Mouse (Mus musculus): ENCODE data around the gene Aim2. TPM values are rescaled to one million over a fixed set of nuclear protein-coding genes. Genes with fewer than 3 reads are reported as not detected.

The Aim2 gene
- total RNA-seq, 2 experiments from 2014 or later: 17.9 to 18.1 TPM

DNA sequence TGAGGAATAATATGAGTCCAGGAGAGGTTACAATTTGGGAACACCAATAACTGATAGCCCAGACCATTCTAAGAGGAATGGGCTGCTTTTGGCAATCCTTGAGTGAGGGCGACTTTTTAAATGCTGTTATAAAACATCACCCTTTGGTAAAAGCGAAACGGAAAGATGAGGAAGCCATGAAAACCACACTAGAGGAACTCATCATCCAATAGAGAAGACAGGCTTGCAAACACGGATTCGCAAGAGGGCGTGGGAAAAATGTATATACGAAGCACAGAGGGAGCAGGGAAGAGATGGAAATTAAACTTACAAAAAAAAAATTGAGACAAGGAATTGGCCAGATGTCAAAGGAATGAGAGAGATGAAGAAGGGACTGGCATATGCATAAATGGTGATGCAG, 23.3 kb downstream of the Aim2 start:
- ATAC-seq (replicated peaks; ENCODE audit: low FRiP score, low TSS enrichment, poor library complexity, severe bottlenecking): no peak

DNA sequence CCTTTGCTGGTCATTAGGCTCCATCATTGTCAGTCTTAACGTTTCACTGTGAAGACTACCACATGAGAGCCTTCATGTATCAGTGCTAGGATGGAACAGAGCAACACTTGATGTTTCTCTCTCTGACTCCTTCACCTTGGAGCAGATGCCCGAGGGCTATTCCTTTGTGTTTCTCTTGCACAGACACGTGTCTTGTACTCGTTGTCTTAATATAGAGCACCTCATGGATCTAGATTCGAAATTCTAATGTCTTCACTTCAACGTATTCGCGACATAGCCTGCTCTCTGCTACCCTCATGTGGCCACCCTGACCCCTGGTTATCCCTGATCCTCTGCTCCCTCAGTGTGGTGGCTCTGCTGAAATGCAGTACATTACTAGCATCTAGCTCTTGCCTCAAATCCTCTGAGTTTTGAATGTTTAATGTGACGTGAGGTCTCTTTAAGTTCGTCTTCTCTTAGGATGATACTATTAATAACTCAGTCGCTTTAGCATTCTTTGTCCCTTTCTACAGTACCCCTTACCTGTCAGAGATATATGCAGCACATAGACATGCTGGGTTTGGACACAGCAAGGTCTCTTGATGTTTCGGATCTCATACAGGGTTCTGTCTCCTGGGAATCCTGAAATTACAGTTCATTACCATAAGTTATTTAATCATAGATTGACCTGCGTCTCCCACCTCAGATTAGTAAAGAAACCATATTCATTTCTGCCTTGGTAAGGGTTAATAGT, 26.9 kb downstream of the Aim2 start:
- peak; percentile 97 for ATAC-seq (replicated peaks; ENCODE audit: low FRiP score, low TSS enrichment, poor library complexity, severe bottlenecking)

GRCm38 (mm10) chr1:173381436-173381835, 30.8 kb downstream of the Aim2 start:
- no peak for ATAC-seq (replicated peaks; ENCODE audit: low FRiP score, low TSS enrichment, poor library complexity, severe bottlenecking)

GRCm38 (mm10) chr1:173389431-173389830, 38.8 kb downstream of the Aim2 start:
- no peak for ATAC-seq (replicated peaks; ENCODE audit: low FRiP score, low TSS enrichment, poor library complexity, severe bottlenecking)

GRCm38 (mm10) chr1:173389901-173390401, 39.3 kb downstream of the Aim2 start:
- ATAC-seq (replicated peaks; ENCODE audit: low FRiP score, low TSS enrichment, poor library complexity, severe bottlenecking): no peak

GRCm38 (mm10) chr1:173391754-173392153, 41.1 kb downstream of the Aim2 start:
- no peak for ATAC-seq (replicated peaks; ENCODE audit: low FRiP score, low TSS enrichment, poor library complexity, severe bottlenecking)

DNA sequence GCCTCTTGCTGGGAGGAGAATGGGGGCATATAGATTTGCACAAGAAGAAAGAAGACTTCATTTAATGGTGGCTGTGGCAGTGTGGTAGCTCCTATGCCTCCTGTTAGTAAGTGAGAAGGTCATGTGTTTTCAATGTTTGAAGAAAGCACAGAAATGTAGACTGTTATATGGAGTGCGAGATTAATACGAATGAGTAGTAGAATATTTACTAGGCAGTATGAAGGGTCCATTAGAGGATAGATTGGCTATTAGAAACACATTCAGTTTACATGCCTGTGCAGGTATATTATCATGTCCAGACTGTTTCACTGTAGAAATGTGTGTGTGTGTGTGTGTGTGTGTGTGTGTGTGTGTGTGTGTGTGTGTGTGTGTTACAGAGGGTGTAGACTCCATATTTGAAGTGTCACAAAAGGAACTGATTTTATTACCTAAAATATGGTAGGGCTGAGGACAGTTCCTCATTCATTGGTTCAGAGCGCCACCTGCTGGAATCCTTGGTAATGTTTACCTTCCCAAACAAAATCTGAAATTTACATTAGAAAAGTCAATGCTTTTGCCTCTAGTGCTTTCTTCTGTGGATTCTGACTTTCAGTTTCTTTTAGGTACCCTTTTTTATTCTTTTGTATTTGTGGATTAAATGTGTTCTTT, 47.8 kb downstream of the Aim2 start:
- peak; percentile 77 for ATAC-seq (replicated peaks; ENCODE audit: low FRiP score, low TSS enrichment, poor library complexity, severe bottlenecking)

DNA sequence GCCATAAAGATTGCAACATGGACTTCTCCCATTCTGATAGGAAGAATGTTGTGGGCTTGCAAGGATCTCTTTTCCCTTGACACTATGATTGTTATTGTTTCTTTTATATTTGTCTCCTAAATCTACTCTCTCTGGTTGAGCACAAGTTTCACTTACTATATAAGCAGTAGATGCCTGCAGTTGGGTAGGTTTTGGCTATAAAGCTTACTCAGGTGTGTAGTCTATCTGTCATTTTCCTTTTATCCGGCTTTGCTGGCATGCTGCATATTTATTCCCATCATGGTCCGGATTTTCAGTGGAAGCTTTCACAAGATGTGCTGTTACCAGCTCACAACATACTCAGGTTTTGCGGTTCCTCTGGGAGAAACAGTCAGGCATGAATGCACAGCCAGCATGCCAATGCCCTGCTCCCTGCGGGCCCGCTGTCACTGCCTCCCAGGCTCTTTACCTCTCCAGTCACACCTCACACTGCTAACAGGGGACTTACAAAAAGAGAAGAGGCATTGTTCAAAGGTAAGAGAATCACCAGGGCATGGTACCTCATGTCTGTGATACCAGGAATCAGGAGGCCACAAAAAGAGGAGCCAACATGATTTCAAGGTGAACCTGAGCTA, 54.1 kb downstream of the Aim2 start:
- no peak for ATAC-seq (replicated peaks; ENCODE audit: low FRiP score, low TSS enrichment, poor library complexity, severe bottlenecking)

DNA sequence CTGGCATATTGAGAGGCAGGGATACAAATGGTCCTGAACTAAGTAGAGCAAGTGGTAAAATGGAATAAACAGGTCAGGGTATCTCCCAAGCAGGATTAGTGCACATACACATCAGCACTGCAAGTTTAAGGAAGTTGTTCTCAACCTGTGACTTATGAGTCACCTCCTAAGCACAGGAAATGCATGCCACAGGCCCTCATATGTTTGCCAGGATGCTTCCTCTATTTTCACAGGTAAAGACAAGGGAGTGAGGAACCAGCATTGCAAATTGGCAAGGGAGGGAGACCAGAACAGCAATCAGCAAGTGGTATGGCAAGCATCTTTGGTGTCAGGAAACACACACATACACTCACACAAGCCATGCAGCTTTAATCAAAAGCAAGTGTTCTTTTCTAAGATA, 58.4 kb downstream of the Aim2 start:
- ATAC-seq (replicated peaks; ENCODE audit: low FRiP score, low TSS enrichment, poor library complexity, severe bottlenecking): no peak

DNA sequence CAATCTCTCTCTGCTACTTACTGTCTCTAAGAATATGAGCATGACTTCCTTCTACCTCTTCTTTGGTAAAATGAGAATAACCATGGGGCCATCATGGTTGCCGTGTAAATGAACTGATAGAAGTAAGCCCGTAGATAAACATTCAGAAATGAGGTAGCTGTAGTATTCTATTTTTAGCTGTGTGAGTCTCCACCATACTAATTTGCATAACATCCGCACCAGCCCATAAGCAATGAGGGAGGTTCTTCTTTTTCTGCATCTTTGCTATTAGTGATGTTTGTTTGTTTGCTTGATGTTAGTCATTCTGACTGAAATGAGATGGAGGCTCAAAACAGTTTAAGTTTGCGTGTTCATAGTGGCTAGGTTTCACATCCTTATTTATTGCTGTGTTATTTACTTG, 61.2 kb downstream of the Aim2 start:
- ATAC-seq (replicated peaks; ENCODE audit: low FRiP score, low TSS enrichment, poor library complexity, severe bottlenecking): no peak

GRCm38 (mm10) chr1:173414631-173415030, 64.0 kb downstream of the Aim2 start:
- peak; percentile 91 for ATAC-seq (replicated peaks; ENCODE audit: low FRiP score, low TSS enrichment, poor library complexity, severe bottlenecking)

GRCm38 (mm10) chr1:173418516-173418915, 67.8 kb downstream of the Aim2 start:
- ATAC-seq (replicated peaks; ENCODE audit: low FRiP score, low TSS enrichment, poor library complexity, severe bottlenecking): no peak

DNA sequence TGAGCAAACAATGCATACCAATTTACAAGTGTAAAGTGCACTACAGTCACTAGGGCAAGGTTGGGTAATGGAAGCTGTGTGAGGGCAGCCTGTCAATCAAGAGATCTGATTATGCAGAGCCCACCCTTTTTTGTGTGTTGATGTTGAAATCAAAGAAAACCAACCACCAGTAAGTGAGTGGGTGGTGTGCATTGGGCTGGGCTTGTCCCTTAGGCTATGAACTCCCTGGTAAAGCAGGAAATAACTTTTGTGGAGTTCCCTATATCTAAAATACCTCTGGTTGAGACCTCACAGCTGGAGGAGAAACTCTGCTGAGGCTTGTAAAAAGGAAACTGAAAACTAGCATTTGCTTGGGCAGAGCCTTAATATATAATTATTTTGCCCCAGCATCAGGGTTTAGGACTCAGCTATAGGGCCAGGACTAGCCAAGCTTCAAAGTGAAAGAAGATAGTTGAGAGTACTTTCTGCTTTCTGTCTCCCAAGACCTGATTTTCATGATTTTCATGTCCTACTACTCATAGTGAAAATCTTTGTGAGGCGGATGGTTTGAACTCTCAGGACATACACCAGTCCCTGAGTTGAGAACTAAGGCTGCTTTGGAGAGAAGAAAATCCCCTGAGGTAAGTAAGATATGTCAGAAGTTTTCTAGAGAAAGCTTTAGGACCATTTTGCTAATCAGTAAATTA, 68.4 kb downstream of the Aim2 start:
- ATAC-seq (replicated peaks; ENCODE audit: low FRiP score, low TSS enrichment, poor library complexity, severe bottlenecking): no peak

GRCm38 (mm10) chr1:173420374-173420773, 69.7 kb downstream of the Aim2 start:
- peak; percentile 100 for ATAC-seq (replicated peaks; ENCODE audit: low FRiP score, low TSS enrichment, poor library complexity, severe bottlenecking)

- no peak for ATAC-seq (replicated peaks; ENCODE audit: low FRiP score, low TSS enrichment, poor library complexity, severe bottlenecking)
Measured at GRCm38 (mm10) chr1:173426345-173426744, 75.7 kb downstream of the Aim2 start.

- ATAC-seq (replicated peaks; ENCODE audit: low FRiP score, low TSS enrichment, poor library complexity, severe bottlenecking): no peak
Measured at GRCm38 (mm10) chr1:173427385-173427784, 76.7 kb downstream of the Aim2 start.

- ATAC-seq (replicated peaks; ENCODE audit: low FRiP score, low TSS enrichment, poor library complexity, severe bottlenecking): 0 out of 2 replicates have a peak, but pooled peaks have one; percentile 48
Measured at GRCm38 (mm10) chr1:173429995-173430699, 79.5 kb downstream of the Aim2 start.

- ATAC-seq (replicated peaks; ENCODE audit: low FRiP score, low TSS enrichment, poor library complexity, severe bottlenecking): no peak
Measured at GRCm38 (mm10) chr1:173432411-173432810, 81.7 kb downstream of the Aim2 start.
